Mouse (Mus musculus): ENCODE measurements around the gene Rnf157.
"Not testable (repeated sequence)": the region's sequence is repeated elsewhere in the genome, so short reads cannot be mapped to it uniquely, and the experiment has no call there.

The Rnf157 gene

DNA sequence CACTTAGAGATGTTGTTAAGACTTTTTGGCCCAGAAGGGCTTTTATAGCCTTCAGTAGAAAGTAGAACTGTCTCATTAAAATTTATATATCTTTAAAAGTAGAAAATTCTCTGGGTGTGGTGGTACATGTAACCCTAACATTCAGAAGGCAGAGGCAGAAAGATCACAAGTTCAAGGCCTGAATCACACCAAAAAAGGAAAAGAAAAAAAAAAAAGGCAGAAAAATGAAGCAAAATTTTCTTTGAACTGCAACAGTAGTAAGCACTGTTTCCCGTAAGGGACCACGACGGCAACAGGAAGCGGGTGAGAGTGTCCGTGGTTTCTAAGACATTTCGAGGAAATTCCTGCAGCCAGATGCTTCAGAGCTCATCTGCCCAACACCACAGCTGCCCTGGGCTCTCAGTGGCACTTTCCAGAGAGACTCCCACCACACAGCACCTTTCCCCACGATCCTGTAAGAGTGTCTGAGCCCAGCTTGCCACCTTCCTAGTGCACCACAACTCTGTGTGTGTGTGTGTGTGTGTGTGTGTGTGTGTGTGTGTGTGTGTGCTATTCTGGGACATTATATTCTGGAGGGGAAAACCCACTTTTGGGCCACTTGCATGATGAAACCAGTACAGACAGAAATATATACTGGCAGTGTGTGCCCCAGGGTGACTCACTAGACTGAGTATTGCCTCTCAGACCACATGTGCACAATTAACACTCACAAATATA is 35.7 kb downstream of the Rnf157 start:
- DNase-seq, result no peak

DNA sequence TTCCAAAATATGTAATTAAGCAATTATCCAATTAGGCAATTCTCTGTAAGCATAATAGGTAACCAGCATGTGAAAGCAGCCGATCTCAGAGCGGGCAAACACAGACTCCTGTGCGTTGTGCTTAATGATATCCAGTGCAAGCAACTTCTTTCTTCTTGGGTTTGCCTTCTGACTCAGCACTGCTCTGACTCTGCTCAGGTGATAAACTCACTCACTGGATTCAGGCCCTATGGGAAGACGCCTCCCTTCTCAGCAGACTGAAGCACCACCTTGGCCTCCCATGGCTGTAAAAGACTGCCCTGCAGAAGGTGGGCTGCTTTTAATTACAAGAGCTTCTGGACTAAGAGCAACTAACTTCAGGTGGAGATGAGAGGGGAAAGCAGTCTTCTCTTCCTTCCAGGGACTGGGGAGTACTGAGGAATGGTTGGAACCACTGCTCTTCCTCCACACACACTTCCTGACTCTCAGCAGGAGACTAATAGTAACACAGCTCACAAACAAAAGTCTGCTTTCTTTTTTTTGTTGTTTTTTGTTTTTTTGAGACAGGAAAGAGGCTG is 40.9 kb downstream of the Rnf157 start:
- no peak for DNase-seq

DNA sequence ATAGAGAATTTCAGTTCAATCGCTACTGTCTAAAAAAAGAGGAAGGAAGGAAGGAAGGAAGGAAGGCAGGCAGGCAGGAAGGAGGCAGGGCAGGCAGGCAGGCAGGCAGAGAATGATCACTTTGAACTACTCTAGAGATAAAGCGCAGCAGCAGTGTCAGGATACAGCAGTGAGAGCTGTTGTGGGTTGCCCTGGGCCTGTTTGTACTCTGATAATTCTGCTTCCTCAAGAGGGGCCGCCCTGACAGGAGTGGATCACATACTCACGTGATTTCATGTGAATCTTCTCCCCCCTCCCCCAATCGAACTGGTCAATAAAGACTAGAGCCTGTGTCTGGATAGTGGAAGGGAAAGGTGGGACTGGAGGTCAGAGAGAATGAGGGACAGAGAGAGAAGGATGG is 43.2 kb downstream of the Rnf157 start:
- no peak for DNase-seq

DNA sequence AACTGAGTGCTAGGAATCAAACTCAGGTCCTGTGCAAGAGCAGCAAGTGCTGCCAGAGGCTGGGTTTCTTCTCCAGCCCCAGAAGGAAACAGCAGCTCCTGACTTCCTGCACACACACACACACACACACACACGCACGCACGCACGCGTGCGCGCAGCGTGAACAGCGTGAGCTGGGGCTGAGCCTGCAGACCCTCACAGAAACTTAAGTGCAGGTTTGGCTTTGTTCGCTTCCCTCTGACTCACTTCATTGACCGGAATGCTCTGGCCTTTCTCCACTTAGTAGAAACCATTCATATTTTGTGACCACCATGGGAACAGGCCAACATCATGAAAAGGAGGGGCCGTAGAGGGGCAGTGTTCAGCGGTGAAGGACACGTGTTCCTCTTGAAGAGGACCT is 43.8 kb downstream of the Rnf157 start:
- DNase-seq, result no peak

DNA sequence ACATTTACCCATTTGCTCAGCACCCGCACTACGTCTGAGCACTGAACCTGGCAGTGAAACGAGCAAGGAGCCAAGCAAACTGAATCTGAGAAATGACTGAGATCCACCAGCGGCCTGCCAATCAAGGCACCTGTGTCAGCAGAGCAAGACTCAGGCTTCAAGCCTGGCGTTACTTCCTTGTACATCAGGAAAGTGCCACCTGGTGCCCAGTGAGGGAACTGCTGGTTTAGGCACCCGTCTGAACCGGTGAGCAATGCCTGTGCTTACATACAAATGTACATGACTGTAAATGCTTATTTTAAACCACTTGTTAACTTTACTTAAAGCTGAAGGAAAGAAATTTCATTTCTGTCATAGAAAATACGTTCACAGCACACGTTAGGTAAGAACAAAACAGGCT is 44.7 kb downstream of the Rnf157 start:
- peak; percentile 91 for DNase-seq

DNA sequence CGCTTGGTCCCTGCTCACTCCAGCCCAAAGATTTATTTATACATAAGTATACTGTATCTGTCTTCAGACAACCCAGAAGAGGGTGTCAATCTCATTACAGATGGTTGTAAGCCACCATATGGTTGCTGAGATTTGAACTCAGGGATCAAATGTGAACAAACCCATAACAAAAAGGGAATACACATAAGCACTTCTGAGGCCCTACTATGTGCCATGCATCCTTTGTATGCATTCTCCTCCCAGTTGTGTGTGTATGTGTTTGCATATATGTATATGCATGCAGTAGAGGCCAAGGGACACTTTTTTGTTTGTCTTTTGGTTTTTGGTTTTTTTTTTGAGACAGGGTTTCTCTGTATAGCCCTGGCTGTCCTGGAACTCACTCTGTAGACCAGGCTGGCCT is 46.2 kb downstream of the Rnf157 start:
- DNase-seq, result no peak

DNA sequence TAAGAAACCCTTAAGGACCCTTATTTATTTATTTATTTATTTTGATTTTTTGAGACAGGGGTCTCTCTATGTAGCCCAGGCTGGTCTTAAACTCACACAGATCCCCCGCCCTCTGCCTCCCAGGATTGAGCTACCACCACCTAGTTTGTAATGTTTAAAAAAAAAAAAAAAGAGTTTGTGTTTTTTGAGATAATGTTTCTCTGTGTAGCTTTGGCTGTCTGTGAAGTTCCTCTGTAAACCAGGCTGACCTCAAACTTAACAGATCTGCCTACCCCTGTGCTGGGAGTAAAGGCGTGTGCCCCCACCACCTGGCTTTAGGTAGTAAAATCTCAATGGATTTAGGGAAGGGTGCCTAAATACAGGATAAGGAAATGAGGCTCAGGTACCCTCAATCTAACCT is 46.7 kb downstream of the Rnf157 start:
- no peak for DNase-seq

DNA sequence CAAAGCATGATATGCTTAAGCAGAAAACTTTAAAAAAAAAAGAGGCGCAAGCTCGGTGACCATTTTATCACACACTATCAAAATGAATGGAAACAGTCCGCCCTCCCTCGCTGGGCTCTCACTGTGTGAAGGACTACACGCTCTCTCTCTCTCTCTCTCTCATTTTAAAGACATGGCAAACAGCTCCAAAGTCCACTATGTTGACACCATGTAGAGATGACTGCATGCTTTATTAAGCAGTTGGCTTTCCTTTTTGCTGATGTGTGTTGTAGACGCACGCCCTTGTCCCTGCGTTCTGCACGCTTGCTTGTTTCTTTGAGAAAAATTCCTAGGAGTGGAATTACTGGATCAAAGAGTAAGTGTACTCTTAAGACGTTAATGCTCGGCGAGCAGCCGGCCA is 47.4 kb downstream of the Rnf157 start:
- DNase-seq, result no peak

DNA sequence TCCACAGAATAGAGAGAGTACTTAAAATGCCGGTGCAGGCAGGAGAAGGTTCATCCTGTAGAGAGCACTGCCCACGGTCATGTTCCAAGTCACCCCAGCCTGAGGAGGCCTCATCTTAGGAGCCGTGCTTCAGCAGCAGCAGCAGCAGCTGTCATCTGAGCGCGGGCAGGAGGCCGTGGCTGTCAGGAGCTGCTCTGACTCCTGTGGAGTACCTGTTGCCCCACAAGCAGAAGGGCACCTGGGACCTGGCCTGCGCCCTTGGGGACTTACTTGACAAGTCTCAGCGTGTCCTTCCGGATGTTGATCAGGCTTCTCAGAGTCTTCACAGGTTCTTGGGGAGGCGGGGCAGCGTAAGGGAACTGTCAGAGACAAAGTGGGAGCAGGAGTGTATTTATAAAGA is 50.8 kb downstream of the Rnf157 start:
- no peak for DNase-seq

DNA sequence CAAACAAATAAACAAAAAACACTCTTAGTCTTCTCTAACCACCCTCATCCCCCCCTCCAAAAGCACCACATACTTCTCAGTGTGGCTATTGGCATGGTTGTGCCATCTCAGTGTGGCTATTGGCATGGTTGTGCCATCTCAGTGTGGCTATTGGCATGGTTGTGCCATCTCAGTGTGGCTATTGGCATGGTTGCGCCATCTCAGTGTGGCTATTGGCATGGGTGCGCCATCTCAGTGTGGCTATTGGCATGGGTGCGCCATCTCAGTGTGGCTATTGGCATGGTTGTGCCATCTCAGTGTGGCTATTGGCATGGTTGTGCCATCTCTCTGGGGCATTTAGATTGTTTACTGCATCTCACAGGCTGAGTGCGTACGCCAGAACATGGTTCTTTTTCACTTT is 51.9 kb downstream of the Rnf157 start:
- not testable (repeated sequence) for DNase-seq

DNA sequence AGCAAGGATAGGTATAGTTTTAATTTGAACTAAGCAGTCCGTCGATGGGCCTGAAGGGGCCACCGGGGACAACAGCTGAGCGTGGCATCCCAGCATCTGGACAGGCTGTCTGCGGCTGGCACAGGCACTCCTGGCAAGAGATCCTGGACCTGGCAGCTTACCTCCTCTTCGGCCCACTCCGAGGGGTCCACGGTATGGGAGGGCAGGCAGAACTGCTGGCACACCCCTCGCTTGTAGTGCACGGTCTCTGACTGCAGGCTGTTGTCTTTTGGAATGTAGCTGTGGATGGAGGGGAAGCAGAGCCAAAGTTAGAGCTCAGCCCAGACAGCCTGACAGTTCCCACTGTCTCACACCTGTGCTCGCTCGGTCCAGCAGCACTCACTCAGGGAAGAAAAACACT is 53.2 kb downstream of the Rnf157 start:
- DNase-seq, result no peak

DNA sequence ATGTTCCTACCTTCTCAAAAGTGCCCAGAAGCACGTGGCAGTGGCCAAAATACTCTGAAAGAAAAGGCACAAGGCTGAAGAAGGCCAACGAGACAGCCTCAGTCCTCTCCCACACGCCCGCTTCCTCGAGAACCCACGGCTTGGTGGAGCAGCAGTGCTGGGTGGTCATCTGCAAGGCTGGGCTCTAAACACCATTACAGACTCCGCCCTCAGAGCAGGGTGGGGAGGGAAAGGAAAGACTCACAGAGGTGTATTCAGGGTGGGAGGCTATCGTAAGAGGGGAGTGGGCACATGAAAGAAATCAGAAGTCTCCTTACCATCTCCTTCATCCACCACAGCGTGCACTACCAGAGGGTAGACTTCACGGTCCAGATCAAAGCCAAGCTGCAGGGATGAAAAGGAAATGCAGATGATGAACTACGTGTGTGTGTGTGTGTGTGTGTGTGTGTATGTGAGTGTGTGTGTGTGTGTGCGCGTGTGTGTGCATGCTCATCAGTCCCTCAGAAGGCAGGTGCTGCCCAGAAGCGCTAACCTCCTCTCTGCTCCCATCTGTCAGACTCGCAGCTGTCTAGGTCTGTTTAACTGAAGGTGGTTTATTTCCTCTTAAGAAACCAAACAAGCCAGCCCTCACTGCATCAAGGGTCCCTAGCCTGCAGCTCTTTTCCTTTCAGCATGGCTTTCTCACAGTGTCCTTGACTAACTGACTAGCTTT is 53.8 kb downstream of the Rnf157 start:
- DNase-seq, result no peak

DNA sequence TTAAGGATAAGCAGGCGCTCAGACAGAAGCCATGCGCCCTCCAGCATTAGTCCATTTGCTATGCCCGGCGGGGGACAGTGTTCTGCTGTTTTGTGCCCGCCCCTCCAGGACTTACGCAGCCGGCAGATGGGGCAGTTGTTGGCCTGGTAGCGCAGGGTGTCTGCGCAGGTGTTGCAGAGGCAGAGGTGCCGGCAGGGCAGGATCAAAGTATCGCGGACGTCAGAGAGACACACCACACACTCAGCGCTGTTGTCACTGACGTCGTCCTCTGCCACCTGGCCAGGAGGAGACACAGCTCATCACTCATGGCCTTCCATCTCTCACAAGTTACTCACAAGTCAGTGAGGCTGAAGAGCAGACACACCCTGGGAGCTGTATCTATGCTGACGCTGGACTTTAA is 58.3 kb downstream of the Rnf157 start:
- no peak for DNase-seq

DNA sequence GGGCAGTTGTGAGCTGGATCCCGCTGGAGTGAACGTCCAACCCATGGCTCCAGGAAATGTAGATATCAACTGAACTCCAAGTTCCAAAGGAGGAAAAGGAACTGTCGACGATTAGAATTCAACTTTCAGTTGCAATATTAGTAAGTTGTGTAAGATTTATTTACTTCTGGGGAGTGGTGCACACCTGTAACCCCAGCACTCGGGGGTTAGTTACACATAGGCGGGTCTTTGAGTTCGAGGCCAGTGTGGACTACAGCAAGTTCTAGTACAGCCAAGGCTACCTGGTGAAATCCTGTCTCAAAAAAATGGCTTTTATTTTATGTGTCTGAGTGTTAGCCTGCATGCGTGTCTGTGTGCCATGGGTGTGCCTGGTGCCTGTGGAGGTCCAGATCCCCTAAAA is 59.3 kb downstream of the Rnf157 start:
- DNase-seq, result no peak

DNA sequence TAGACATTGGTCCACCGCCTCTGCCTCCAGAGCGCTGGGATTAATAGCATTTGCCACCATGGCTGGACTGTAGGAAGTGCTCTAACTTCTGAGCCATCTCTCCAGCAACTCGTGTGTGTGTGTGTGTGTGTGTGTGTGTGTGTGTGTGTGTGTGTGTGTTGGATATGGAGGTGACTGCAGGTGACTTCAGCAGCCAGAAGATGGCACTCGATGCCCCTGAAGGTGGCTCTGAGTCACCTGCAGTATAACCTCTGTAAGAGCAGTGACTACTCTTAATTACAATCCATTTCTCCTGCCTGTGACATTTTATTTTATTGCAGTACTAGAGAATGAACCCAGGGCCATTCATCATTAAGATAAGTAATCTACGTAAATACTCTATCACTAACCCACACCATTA is 61.5 kb downstream of the Rnf157 start:
- no peak for DNase-seq

DNA sequence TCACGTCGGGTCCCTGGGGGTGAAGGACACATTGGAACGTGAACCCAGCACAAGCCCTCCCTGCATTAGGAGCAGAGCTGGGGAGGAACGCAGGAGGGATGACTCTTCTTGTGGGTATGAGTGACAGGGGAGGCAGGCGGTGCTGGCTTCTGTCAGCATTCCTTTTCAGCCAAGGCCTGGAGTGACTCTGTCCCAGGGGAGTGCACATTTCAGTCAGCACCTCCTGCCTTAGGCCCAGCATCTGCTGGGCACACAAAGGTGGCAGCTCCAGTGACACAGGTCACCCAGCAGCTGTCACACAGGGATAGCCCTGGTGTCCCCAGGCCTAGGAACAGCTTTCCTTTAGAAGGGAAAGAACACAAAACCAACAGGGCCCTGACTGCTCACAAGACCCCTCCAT is 64.9 kb downstream of the Rnf157 start:
- DNase-seq, result no peak

DNA sequence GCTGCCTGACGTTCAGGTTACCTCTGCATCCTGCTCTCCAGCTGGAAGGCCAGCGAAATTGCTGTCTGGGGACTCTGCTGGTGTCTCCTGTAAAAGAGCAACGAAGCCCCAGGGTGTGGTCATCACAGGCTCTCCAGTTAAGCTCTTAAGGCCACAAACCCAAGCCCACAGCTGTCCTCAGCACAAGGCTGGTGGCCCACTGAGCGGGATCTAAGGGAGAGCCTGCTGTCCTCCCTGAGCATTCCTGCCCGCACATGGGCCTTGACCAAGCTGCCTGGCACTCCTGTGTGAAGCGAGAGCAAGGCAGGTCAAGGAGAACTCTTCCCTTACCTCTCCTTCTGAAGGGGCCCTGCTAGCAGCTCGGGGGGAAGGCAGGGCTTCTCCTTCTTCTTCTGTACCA is 65.8 kb downstream of the Rnf157 start:
- no peak for DNase-seq

DNA sequence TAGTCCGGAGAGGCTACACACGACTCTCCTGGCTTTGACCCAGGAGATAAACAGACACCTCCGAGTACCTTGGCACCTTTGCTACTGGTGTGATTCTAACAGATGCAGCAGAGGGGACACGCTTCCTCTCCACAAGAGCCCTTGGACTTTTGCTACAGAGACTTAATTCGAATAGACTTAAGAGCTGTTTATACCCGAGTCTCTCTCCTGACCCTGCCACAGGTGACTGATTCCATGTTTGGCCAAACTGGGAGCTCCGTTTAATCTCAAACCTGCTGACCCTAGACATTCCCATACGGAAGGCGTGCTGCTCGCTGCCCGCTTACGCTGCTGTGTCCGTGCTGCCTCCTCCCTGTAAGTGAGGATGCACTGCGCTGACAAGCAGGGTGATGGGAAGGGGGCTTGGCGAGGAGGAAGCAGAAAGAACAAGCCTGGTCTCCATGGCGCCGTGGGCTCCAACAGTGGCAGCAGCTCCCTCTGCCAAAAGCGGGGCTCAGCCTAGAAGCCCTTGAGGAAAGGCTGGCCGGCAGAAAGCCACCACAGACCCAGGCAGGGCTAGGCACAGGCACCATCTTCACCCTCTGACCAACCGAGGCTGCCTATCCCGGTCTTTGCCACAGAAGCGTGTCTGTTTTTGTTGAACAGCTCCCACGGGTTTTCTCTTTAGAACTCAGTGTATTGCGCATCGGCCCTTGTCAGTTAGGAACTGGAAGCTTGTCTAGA is 70.6 kb downstream of the Rnf157 start:
- no peak for DNase-seq

DNA sequence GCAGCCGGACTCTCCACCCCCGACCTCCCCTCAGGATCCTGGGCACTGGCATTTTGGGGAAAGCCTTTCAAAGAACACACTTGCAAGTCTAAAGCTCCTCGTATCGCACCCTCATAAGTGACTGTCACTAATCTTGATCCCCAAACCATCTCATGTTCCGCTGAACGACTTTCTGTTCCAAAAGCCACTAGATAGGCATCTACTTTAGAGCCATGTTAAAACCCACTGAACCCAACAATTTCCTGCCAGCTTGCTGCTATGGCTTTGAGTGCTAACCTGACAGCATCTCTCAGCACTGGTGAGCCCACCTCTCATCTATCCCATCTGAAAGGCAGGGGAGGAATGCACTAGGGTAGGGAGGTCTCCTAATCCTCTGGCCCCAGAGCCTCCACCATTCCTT is 75.3 kb downstream of the Rnf157 start:
- no peak for DNase-seq

DNA sequence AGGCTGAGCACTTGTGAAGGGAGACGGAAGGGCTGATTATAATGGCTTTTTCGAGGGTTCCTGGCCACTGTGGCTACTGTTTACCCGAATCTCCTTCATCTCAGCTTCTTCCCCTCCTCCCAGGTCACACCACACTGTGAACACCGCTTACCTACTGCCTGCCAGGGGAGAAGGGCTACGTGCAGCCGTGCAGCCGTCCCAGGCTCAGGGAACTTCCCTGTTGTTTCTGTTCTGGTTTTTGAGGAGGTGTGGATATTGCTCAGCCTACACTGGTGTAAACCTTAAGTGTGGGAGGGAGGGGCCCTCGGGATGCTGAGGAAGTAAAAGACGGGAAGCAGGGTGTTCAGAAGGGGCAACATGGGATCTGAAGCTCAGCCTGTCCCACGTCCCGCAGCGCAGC is 75.8 kb downstream of the Rnf157 start:
- no peak for DNase-seq

DNA sequence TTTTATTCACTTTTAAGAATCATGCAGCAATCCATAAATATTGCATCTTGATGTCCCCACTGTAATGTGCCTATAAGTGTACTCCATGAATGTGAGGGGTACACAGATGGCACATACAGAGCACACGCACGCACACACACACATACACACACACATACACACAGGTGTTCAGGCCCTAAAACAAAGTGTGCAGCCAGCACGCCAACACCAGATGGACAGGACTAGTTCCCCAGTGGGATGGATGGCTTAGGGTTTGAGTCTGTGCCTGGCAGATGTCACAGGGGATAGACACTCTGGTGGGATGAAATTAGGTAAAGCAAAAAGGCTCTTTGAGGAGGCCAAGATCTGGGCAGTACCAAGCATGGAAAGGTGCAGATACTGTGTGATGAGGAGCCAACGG is 76.4 kb downstream of the Rnf157 start:
- DNase-seq, result no peak

DNA sequence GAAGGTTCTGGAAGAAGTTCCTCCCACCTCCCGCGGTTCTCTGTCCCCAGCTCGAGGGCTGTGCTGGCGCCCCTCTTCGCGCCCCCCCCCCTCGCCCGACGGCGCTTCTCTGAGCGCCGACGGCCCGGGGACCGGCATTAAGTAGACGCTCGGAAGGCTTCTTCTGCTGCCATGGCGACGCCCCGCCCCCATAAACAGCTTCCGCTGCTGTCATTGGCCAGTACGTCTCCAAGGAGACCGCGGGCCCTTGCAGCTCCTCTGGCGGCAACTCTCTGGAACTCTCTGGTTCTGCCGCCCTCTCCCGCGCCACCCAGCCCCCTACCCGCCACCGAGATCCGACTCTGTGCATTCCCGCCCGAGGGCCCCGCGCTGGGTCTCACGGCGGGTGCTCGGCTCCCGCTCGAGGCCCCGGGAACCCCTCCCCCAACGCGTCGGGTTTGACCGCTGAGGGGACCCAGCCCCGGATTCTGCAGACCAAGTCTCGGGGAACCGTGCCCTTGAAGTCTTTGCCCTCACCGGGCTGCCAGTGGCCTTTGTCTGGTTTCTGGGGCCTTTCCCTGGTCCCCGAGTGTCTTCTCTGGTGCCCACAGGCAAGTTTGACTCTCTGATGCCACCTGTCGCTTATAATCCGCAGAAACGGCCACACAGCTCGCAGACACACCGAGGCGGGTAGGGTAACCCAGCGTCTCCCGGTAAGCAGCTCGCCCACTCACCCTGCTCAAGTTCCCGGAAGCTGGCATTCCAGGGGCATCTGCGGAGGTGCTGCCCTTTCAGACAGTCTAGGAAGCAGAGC is 77.4 kb downstream of the Rnf157 start, which contains the start of gene Foxj1:
TSS of gene Foxj1 (minus strand) at position 156 of the 793 bp plus-strand sequence.
- DNase-seq, result peak; percentile 96

DNA sequence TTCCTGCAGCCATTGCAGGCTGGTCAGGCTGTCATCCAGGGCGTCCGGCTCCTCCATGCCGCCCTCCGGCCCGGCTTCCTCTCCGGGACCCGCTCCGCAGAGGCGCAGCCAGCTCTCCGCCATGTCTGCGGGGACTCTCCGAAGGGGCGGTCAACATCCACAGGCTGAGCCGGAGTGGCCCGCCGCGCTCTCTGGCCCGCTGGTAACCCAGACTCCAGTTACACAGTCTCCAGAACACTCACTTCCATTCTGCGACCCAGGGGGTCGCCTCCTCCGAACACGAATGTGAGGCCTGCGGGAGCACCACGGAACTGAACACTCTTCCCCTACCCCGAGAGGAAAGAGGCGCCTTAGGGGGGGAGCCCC is 78.4 kb downstream of the Rnf157 start:
- DNase-seq, result no peak

Measured in lung, postnatal 14 days (tissue).